Mouse (Mus musculus): ENCODE data around the gene Tmem235. TPM values are rescaled to one million over a fixed set of nuclear protein-coding genes. Genes with fewer than 3 reads are reported as not detected.
A peak's percentile ranks its signal among the peaks of the same experiment; 100 is the strongest.

The Tmem235 gene
- polyA plus RNA-seq, 1 experiment from 2014 or later: not detected

DNA sequence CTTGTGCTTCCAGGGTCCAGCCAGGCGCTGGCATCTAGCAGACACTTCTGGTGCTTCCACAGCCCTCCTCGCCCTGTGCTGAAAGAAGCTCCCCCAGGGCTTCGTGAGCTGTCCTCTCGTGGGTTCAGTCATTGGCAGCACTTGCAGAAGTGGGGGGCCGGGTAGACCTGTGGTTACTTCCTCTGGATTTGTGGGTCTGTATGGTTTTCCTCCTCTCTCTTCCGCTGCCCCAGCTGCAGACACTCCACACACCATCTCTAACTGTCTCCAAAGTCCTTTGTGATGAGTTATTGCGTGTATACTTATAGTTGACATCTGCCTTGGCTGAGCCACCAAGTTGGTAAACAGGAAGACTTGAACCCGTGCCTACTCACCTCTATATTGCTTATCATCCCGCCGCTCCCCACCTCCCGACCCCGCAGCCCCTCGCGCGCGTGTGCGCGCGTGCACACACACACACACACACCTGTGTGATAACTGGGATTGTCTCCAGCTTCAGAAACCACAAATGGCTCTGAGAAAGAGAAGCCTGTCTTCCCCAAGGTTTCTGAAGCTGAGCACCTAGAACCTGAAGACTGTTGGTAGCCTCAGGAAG, 31.1 kb downstream of the Tmem235 start:
- Histone ChIP-seq H3K4me1 (replicated peaks; ENCODE audit: control insufficient read depth, insufficient read depth, low read length) (peaks cover 29% of the 10 kb centered on the region), H3K4me2 (replicated peaks) (no peak overlapping the region), H3K9ac (no peak overlapping the region), H3K36me3 (replicated peaks; ENCODE audit: control insufficient read depth, insufficient read depth) (no peaks in the 10 kb centered on the region), H3K9me3 (ENCODE audit: control insufficient read depth, low read length) (no peaks in the 10 kb centered on the region), H3K4me3 (replicated peaks; ENCODE audit: low read length) (no peak overlapping the region), H3K27me3 (ENCODE audit: control insufficient read depth, insufficient read depth, low read length) (peaks cover 20% of the 10 kb centered on the region; the same call in 1 of the 2 replicates), H3K27ac (no peak overlapping the region)
- DNase-seq (ENCODE audit: low spot score) (no peak), ATAC-seq (ENCODE audit: low FRiP score) (no peak)
- WGBS: 94% methylated on average over 19 of the region's 19 CpGs

DNA sequence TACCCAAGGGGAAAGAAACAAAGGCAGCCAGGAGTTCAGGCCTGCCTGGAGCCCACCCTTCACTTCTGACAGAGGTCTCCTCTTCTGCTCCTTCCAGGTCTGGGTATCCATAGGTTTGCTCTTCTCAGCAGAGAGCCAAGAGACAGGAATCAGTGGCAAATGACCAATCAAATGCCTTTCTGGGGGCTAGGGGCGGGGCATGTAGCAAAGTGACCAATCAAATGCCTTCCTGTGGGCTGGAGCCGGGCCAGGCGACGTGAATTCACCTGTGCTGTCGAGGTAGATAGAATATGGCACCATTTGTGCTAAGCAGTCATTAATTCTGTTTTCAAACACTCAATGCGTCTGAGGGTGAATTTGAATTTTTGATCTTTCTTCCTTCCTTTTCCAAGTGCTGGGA, 31.6 kb downstream of the Tmem235 start:
- Histone ChIP-seq H3K4me2 (replicated peaks) (no peak overlapping the region), H3K36me3 (replicated peaks; ENCODE audit: control insufficient read depth, insufficient read depth) (no peaks in the 10 kb centered on the region), H3K27me3 (ENCODE audit: control insufficient read depth, insufficient read depth, low read length) (peaks cover 20% of the 10 kb centered on the region; the same call in 1 of the 2 replicates), H3K4me1 (replicated peaks; ENCODE audit: control insufficient read depth, insufficient read depth, low read length) (peaks cover 29% of the 10 kb centered on the region), H3K9me3 (ENCODE audit: control insufficient read depth, low read length) (no peaks in the 10 kb centered on the region), H3K9ac (no peak overlapping the region), H3K4me3 (replicated peaks; ENCODE audit: low read length) (no peak overlapping the region), H3K27ac (no peak overlapping the region)
- DNase-seq (ENCODE audit: low spot score): no peak
- WGBS: 53% methylated on average over 6 of the region's 6 CpGs
- no peak for ATAC-seq (ENCODE audit: low FRiP score)

DNA sequence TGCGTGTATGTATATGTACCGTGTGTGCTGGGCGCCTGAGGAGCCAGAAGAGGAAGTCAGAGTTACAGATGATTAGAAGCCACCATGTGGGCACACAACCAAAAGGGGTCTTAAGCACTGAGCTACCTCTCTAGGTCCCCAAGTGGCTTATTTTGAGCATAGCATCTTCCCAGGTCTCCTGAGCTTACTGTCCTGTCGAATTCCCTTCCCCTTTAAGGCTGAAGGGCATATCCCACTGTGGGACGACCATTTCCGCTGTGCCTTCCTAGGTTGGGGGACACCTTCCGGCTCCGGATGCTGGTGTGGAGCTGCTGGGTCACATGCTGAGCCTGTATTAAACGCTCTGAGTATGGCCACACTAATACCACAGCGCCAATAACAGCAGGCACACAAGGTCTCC, 34.1 kb downstream of the Tmem235 start:
- 73% methylated on average over 10 of the region's 10 CpGs for WGBS
- no peak for ATAC-seq (ENCODE audit: low FRiP score)
- Histone ChIP-seq H3K27me3 (ENCODE audit: control insufficient read depth, insufficient read depth, low read length) (peaks cover 12% of the 10 kb centered on the region; the same call in 1 of the 2 replicates), H3K4me3 (replicated peaks; ENCODE audit: low read length) (no peak overlapping the region), H3K27ac (no peak overlapping the region), H3K9me3 (ENCODE audit: control insufficient read depth, low read length) (no peaks in the 10 kb centered on the region), H3K4me1 (replicated peaks; ENCODE audit: control insufficient read depth, insufficient read depth, low read length) (peaks cover 15% of the 10 kb centered on the region), H3K9ac (no peak overlapping the region), H3K4me2 (replicated peaks) (no peak overlapping the region), H3K36me3 (replicated peaks; ENCODE audit: control insufficient read depth, insufficient read depth) (no peaks in the 10 kb centered on the region)
- no peak for DNase-seq (ENCODE audit: low spot score)

DNA sequence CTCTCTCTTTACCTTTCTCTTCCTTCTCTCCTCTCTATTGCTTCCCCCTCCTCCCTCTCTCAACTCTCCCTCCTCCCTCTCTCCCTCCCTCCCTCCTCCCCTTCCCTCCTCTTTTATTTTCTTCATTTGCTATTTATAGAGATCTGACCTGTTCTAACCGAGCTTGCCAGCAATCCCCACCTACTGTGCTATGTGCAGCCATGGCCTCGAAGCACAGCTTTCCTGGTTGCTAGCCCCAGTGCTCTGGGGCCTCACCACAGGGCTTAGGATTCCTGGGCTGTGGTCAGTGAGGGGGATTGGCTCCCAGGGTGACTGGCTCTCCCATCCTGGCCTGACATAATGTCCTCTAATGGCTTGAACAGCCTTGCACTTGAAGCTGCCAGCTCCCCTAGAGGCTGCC, 36.0 kb downstream of the Tmem235 start:
- ATAC-seq (ENCODE audit: low FRiP score): no peak
- H3K27me3 ChIP-seq (ENCODE audit: control insufficient read depth, insufficient read depth, low read length): peaks cover 5% of the 10 kb centered on the region; the same call in 1 of the 2 replicates
- DNase-seq (ENCODE audit: low spot score): no peak
- H3K4me3 ChIP-seq (replicated peaks; ENCODE audit: low read length): no peak overlapping the region
- no peak overlapping the region for H3K4me2 ChIP-seq (replicated peaks)
- no peaks in the 10 kb centered on the region for H3K9me3 ChIP-seq (ENCODE audit: control insufficient read depth, low read length)
- H3K4me1 ChIP-seq (replicated peaks; ENCODE audit: control insufficient read depth, insufficient read depth, low read length): no peaks in the 10 kb centered on the region
- H3K27ac ChIP-seq: no peak overlapping the region
- H3K9ac ChIP-seq: no peak overlapping the region
- 53% methylated on average over 2 of the region's 2 CpGs for WGBS
- no peaks in the 10 kb centered on the region for H3K36me3 ChIP-seq (replicated peaks; ENCODE audit: control insufficient read depth, insufficient read depth)

DNA sequence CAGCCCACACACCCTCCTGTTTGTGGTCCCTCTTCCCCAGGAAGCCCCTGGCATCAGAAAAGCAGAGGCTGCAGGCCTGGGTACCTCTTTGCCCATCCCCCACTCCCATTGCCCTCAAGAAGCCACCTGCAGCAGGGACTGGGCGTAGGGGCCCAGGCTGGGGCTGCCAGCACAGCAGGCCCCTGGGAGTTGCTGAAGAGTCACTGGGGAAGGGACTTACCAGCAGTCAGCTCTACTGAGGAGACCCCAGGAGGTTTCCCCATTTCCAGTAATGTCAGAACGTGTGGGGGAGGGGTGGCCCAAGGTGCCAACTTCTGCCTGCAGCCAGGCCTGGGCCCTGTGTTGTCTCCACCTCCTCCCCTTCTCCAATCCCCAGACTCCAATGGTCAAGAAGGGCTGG, 41.7 kb downstream of the Tmem235 start:
- Histone ChIP-seq H3K9me3 (ENCODE audit: control insufficient read depth, low read length) (no peaks in the 10 kb centered on the region), H3K27me3 (ENCODE audit: control insufficient read depth, insufficient read depth, low read length) (no peaks in the 10 kb centered on the region), H3K36me3 (replicated peaks; ENCODE audit: control insufficient read depth, insufficient read depth) (no peaks in the 10 kb centered on the region), H3K9ac (no peak overlapping the region), H3K4me2 (replicated peaks) (no peak overlapping the region), H3K4me3 (replicated peaks; ENCODE audit: low read length) (no peak overlapping the region), H3K4me1 (replicated peaks; ENCODE audit: control insufficient read depth, insufficient read depth, low read length) (no peaks in the 10 kb centered on the region), H3K27ac (no peak overlapping the region)
- ATAC-seq (ENCODE audit: low FRiP score) (no peak), DNase-seq (ENCODE audit: low spot score) (no peak)
- 70% methylated on average over 2 of the region's 2 CpGs for WGBS

DNA sequence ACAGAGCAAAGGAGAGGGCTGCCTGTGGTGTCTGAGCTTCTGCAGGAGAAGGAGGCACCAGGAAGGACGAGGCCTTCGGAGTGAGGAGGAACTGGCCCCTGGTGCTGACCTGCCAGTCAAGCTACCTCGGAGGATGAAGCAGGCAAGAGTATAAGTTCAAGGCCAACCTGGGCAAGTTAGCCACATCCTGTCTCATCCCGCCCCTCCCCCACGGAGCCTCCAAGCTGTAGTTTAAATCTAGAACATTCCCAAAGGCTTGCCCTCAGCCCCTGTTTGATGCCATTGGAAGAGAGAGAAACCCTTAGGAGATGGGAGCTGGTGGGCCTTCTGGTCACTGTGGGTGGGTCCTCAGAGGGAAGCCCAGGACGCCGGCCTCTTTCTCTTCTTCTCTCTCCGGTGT, 43.9 kb downstream of the Tmem235 start:
- H3K36me3 ChIP-seq (replicated peaks; ENCODE audit: control insufficient read depth, insufficient read depth): no peaks in the 10 kb centered on the region
- no peak overlapping the region for H3K9ac ChIP-seq
- H3K27me3 ChIP-seq (ENCODE audit: control insufficient read depth, insufficient read depth, low read length): no peaks in the 10 kb centered on the region
- ATAC-seq (ENCODE audit: low FRiP score): no peak
- 91% methylated on average over 8 of the region's 8 CpGs for WGBS
- no peaks in the 10 kb centered on the region for H3K9me3 ChIP-seq (ENCODE audit: control insufficient read depth, low read length)
- H3K27ac ChIP-seq: no peak overlapping the region
- no peak overlapping the region for H3K4me3 ChIP-seq (replicated peaks; ENCODE audit: low read length)
- no peak for DNase-seq (ENCODE audit: low spot score)
- H3K4me1 ChIP-seq (replicated peaks; ENCODE audit: control insufficient read depth, insufficient read depth, low read length): no peaks in the 10 kb centered on the region
- H3K4me2 ChIP-seq (replicated peaks): no peak overlapping the region

DNA sequence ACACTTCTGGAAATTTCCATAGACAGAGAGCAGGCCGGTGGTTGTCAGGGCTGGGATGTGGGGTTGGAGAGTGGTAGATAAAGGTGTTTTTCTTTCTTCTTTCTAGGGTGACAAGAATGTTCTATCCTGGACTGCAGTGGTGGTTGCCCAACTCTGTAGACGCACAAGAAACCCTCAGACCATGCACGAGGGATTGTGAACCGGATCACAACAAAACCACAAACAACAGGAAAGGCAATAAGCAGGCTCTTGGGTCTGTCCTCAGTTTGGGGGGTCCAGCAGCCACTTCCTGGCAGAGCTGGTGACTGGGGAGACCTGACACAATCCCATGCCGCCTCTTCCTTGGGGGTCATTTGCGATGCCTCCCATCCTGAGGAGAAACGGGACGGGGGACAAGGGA, 48.8 kb downstream of the Tmem235 start:
- ATAC-seq (ENCODE audit: low FRiP score) (no peak), DNase-seq (ENCODE audit: low spot score) (no peak)
- 88% methylated on average over 8 of the region's 8 CpGs for WGBS
- H3K9me3 ChIP-seq (ENCODE audit: control insufficient read depth, low read length): no peaks in the 10 kb centered on the region
- no peak overlapping the region for H3K27ac ChIP-seq
- no peaks in the 10 kb centered on the region for H3K4me1 ChIP-seq (replicated peaks; ENCODE audit: control insufficient read depth, insufficient read depth, low read length)
- H3K36me3 ChIP-seq (replicated peaks; ENCODE audit: control insufficient read depth, insufficient read depth): no peaks in the 10 kb centered on the region
- H3K9ac ChIP-seq: no peak overlapping the region
- H3K4me2 ChIP-seq (replicated peaks): no peak overlapping the region
- no peaks in the 10 kb centered on the region for H3K27me3 ChIP-seq (ENCODE audit: control insufficient read depth, insufficient read depth, low read length)
- H3K4me3 ChIP-seq (replicated peaks; ENCODE audit: low read length): no peak overlapping the region

DNA sequence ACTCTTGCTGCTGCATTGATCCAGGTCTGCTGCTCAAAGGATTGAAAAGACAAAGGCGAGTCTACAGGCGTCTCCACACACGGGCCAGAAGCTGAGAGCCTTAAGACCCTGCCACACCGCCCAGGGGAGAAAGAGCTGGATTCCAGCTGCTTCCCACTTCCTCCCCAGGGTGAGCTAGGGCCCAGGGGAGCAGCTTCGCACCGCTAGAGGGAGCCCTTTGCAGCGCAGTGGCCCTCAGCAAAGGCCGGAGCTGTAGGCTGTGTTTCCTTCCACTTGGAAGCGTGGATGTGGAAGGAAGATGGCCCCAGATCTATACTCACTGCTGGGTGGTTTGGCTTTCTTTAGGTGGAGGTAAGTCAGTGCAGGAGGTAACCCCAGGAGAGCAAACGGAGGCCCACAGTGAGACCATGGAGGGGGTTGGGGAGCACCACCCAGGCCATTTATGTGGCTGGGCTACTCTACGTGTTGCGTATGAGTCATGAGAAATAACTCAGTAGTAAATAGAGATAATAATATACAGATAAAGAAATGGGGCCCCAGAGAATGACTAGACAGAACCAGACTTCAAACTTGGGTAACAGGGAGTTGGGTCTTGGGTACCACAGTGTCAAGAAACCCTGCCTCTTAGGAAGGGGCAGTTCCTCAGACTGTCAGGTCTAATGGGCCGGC, 52.3 kb downstream of the Tmem235 start:
- 31% methylated on average over 13 of the region's 13 CpGs for WGBS
- Histone ChIP-seq H3K9me3 (ENCODE audit: control insufficient read depth, low read length) (no peaks in the 10 kb centered on the region), H3K4me3 (replicated peaks; ENCODE audit: low read length) (no peak overlapping the region), H3K4me1 (replicated peaks; ENCODE audit: control insufficient read depth, insufficient read depth, low read length) (no peaks in the 10 kb centered on the region), H3K36me3 (replicated peaks; ENCODE audit: control insufficient read depth, insufficient read depth) (no peaks in the 10 kb centered on the region), H3K27me3 (ENCODE audit: control insufficient read depth, insufficient read depth, low read length) (no peaks in the 10 kb centered on the region), H3K27ac (no peak overlapping the region), H3K9ac (no peak overlapping the region), H3K4me2 (replicated peaks) (no peak overlapping the region)
- DNase-seq (ENCODE audit: low spot score): peak; percentile 69
- ATAC-seq (ENCODE audit: low FRiP score): no peak

DNA sequence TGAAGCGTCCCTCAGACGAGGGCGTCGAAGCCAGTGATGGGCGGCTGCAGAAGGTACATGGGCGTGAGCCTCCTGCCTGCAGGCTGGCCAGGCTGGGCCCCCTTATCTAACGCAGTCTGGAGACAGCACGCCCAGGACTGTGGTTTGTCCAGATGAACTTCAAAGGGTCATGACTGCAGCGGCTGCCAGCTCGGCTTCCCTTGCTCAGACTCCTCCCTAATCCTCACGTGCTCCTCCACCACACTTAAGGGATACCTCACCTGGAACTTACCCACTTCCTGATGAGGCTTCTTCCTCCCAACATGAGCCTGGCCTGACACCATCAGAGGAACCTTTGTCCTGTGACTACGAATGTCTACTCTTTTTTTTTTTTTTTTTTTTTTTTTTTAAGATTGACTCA, 54.0 kb downstream of the Tmem235 start:
- H3K27me3 ChIP-seq (ENCODE audit: control insufficient read depth, insufficient read depth, low read length): no peaks in the 10 kb centered on the region
- H3K4me3 ChIP-seq (replicated peaks; ENCODE audit: low read length): no peak overlapping the region
- 0 out of 2 replicates have a peak, but pooled peaks cover 3% of the 10 kb centered on the region for H3K4me1 ChIP-seq (replicated peaks; ENCODE audit: control insufficient read depth, insufficient read depth, low read length)
- ATAC-seq (ENCODE audit: low FRiP score): no peak
- H3K9ac ChIP-seq: no peak overlapping the region
- H3K36me3 ChIP-seq (replicated peaks; ENCODE audit: control insufficient read depth, insufficient read depth): no peaks in the 10 kb centered on the region
- 81% methylated on average over 12 of the region's 12 CpGs for WGBS
- no peak overlapping the region for H3K27ac ChIP-seq
- H3K4me2 ChIP-seq (replicated peaks): no peak overlapping the region
- no peak for DNase-seq (ENCODE audit: low spot score)
- no peaks in the 10 kb centered on the region for H3K9me3 ChIP-seq (ENCODE audit: control insufficient read depth, low read length)

Data from hindbrain, embryonic 14.5 days (tissue).